Comparison of ENCODE assay signal across 29 mouse cellular contexts in genomic region chr6:100620411-100620810, GRCm38 (mm10). TPM values are rescaled to one million over a fixed set of nuclear protein-coding genes. Genes with fewer than 3 reads are reported as not detected.
A peak's percentile ranks its signal among the peaks of the same experiment; 100 is the strongest.
DNase-seq lines count a peak whose midpoint lies in the region; ATAC-seq and TF ChIP-seq lines count a peak whose summit lies in the region.
"Had no signal": no experiment of that assay in that cellular context is flagged by ENCODE, and none has a peak within 500 bp of the region (broad histone marks: within the 10 kb centered on the region; RNA-seq: fewer than 3 reads in every experiment).

No protein-coding gene starts in this region.

- DNase-seq in intestine, embryonic 14.5 days (ENCODE audit: low spot score): peak; percentile 37
- DNase-seq in midbrain, embryonic 11.5 days (ENCODE audit: low spot score, missing footprints): peak; percentile 41
- DNase-seq in midbrain, embryonic 14.5 days: no peak
- peak; percentile 62 for DNase-seq in NIH3T3 (ENCODE audit: low read depth)
- no peak for DNase-seq in spleen, postnatal 14 days (ENCODE audit: low spot score in 2 of 2)
- DNase-seq: adrenal gland, adult 2 months; adrenal gland, postnatal 14 days; B cell, adult 2 months; cerebellum, adult 11 months; cerebellum, adult 2 months; cerebellum, adult 9-11 months; cerebellum, postnatal 25 days; gastrocnemius, adult 2 months; gastrocnemius, postnatal 14 days; heart, adult 18-20 months; heart, postnatal 10 days; heart, postnatal 36 days had no signal

- no peaks in the 10 kb centered on the region for H3K9me3 ChIP-seq in intestine, embryonic 14.5 days (ENCODE audit: control insufficient read depth, low read length)
- no peaks in the 10 kb centered on the region for H3K9me3 ChIP-seq in intestine, postnatal 0 days (ENCODE audit: control insufficient read depth)
- H3K9me3 ChIP-seq in midbrain, embryonic 11.5 days (ENCODE audit: control insufficient read depth, low read length): no peaks in the 10 kb centered on the region
- no peaks in the 10 kb centered on the region for H3K9me3 ChIP-seq in midbrain, embryonic 14.5 days (ENCODE audit: control insufficient read depth, low read length)
- H3K9me3 ChIP-seq: embryonic facial prominence, embryonic 13.5 days; forebrain, embryonic 10.5 days; forebrain, embryonic 13.5 days; G1E; heart, embryonic 12.5 days; heart, embryonic 15.5 days; hindbrain, embryonic 10.5 days; hindbrain, embryonic 13.5 days had no signal

- H3K4me3 ChIP-seq in intestine, embryonic 14.5 days (ENCODE audit: low read depth, low read length): no peak overlapping the region
- H3K4me3 ChIP-seq in intestine, postnatal 0 days (ENCODE audit: low read depth, low read length): no peak overlapping the region
- no peak overlapping the region for H3K4me3 ChIP-seq in midbrain, embryonic 11.5 days (ENCODE audit: low read depth, low read length)
- H3K4me3 ChIP-seq in midbrain, embryonic 14.5 days (replicated peaks; ENCODE audit: low read depth, low read length): no peak overlapping the region
- H3K4me3 ChIP-seq: embryonic facial prominence, embryonic 13.5 days; forebrain, embryonic 10.5 days; forebrain, embryonic 13.5 days; gastrocnemius, adult 2 months; heart, embryonic 12.5 days; heart, embryonic 15.5 days; hindbrain, embryonic 10.5 days; hindbrain, embryonic 13.5 days had no signal

- H3K36me3 ChIP-seq in intestine, embryonic 14.5 days (ENCODE audit: control insufficient read depth, insufficient read depth, low read length): peaks cover 5% of the 10 kb centered on the region; the same call in 1 of the 2 replicates
- no peaks in the 10 kb centered on the region for H3K36me3 ChIP-seq in intestine, postnatal 0 days (ENCODE audit: control insufficient read depth, insufficient read depth)
- H3K36me3 ChIP-seq in midbrain, embryonic 11.5 days (ENCODE audit: control insufficient read depth, insufficient read depth, low read length): no peaks in the 10 kb centered on the region
- H3K36me3 ChIP-seq in midbrain, embryonic 14.5 days (ENCODE audit: control insufficient read depth, insufficient read depth, low read length): no peaks in the 10 kb centered on the region
- H3K36me3 ChIP-seq: heart, embryonic 12.5 days; heart, embryonic 15.5 days; hindbrain, embryonic 13.5 days had no signal

- H3K4me2 ChIP-seq in intestine, embryonic 14.5 days (ENCODE audit: low read length): no peak overlapping the region
- no peak overlapping the region for H3K4me2 ChIP-seq in intestine, postnatal 0 days (replicated peaks; ENCODE audit: low read depth)
- H3K4me2 ChIP-seq in midbrain, embryonic 11.5 days: no peak overlapping the region
- H3K4me2 ChIP-seq in midbrain, embryonic 14.5 days (ENCODE audit: low read length): no peak overlapping the region
- H3K4me2 ChIP-seq: embryonic facial prominence, embryonic 13.5 days; forebrain, embryonic 13.5 days; heart, embryonic 12.5 days; heart, embryonic 15.5 days; hindbrain, embryonic 13.5 days had no signal

- TF ChIP-seq CTCF in intestine, postnatal 0 days (IDR thresholded peaks at IDR 0.05; ENCODE audit: low read depth): no peak

- H3K9ac ChIP-seq in intestine, embryonic 14.5 days (ENCODE audit: low read length): no peak overlapping the region
- no peak overlapping the region for H3K9ac ChIP-seq in intestine, postnatal 0 days (ENCODE audit: low read depth, low read length)
- H3K9ac ChIP-seq in midbrain, embryonic 11.5 days (ENCODE audit: low read length): no peak overlapping the region
- H3K9ac ChIP-seq in midbrain, embryonic 14.5 days (replicated peaks; ENCODE audit: low read length): no peak overlapping the region
- H3K9ac ChIP-seq: embryonic facial prominence, embryonic 13.5 days; forebrain, embryonic 13.5 days; heart, embryonic 12.5 days; heart, embryonic 15.5 days; hindbrain, embryonic 13.5 days had no signal

- no peak overlapping the region for H3K27ac ChIP-seq in intestine, embryonic 14.5 days (ENCODE audit: low read depth)
- no peak overlapping the region for H3K27ac ChIP-seq in intestine, postnatal 0 days (ENCODE audit: low read depth, low read length)
- H3K27ac ChIP-seq in midbrain, embryonic 11.5 days (ENCODE audit: low read depth, low read length): no peak overlapping the region
- no peak overlapping the region for H3K27ac ChIP-seq in midbrain, embryonic 14.5 days (replicated peaks; ENCODE audit: low read depth, low read length)
- H3K27ac ChIP-seq: embryonic facial prominence, embryonic 13.5 days; forebrain, embryonic 10.5 days; forebrain, embryonic 13.5 days; gastrocnemius, adult 2 months; heart, embryonic 15.5 days; hindbrain, embryonic 10.5 days; hindbrain, embryonic 13.5 days had no signal

- 88% methylated on average over 3 of the region's 3 CpGs for WGBS in intestine, embryonic 14.5 days
- 79% methylated on average over 3 of the region's 3 CpGs for WGBS in intestine, postnatal 0 days
- 76% methylated on average over 3 of the region's 3 CpGs for WGBS in midbrain, embryonic 11.5 days
- WGBS in midbrain, embryonic 14.5 days: 87% methylated on average over 3 of the region's 3 CpGs

- H3K27me3 ChIP-seq in intestine, embryonic 14.5 days (replicated peaks; ENCODE audit: control insufficient read depth, insufficient read depth, low read length): no peaks in the 10 kb centered on the region
- H3K27me3 ChIP-seq in intestine, postnatal 0 days (replicated peaks; ENCODE audit: control insufficient read depth, insufficient read depth, low read length): no peaks in the 10 kb centered on the region
- H3K27me3 ChIP-seq in midbrain, embryonic 11.5 days (ENCODE audit: control insufficient read depth, insufficient read depth, low read length): no peaks in the 10 kb centered on the region
- no peaks in the 10 kb centered on the region for H3K27me3 ChIP-seq in midbrain, embryonic 14.5 days (ENCODE audit: control insufficient read depth, insufficient read depth, low read length)
- H3K27me3 ChIP-seq: CH12.LX; embryonic facial prominence, embryonic 13.5 days; forebrain, embryonic 13.5 days; heart, embryonic 12.5 days; heart, embryonic 15.5 days; hindbrain, embryonic 13.5 days had no signal

- no peaks in the 10 kb centered on the region for H3K4me1 ChIP-seq in intestine, embryonic 14.5 days (replicated peaks; ENCODE audit: control insufficient read depth, insufficient read depth, low read length)
- no peaks in the 10 kb centered on the region for H3K4me1 ChIP-seq in intestine, postnatal 0 days (replicated peaks; ENCODE audit: control insufficient read depth, insufficient read depth, low read length)
- no peaks in the 10 kb centered on the region for H3K4me1 ChIP-seq in midbrain, embryonic 11.5 days (ENCODE audit: control insufficient read depth, insufficient read depth, low read length)
- no peaks in the 10 kb centered on the region for H3K4me1 ChIP-seq in midbrain, embryonic 14.5 days (ENCODE audit: control insufficient read depth, insufficient read depth, low read length)
- H3K4me1 ChIP-seq: forebrain, embryonic 10.5 days; forebrain, embryonic 13.5 days; hindbrain, embryonic 10.5 days; hindbrain, embryonic 13.5 days had no signal

- no peak for ATAC-seq in intestine, embryonic 14.5 days (replicated peaks; ENCODE audit: low FRiP score, low TSS enrichment, low read depth)
- no peak for ATAC-seq in intestine, postnatal 0 days
- no peak for ATAC-seq in midbrain, embryonic 11.5 days (ENCODE audit: low FRiP score)
- no peak for ATAC-seq in midbrain, embryonic 14.5 days (ENCODE audit: low FRiP score, low TSS enrichment)
- ATAC-seq: forebrain, embryonic 13.5 days; forebrain, embryonic 16.5 days; hindbrain, embryonic 16.5 days had no signal

RNA-seq across cellular contexts. Expression of gene Shq1, which starts 50.5 kb away (rescaled TPM):
- polyA plus RNA-seq in intestine, embryonic 14.5 days (2014; fragmentation: Nextera tagmentation; extraction: Ambion mirVana): 16.6 and 18.6 TPM in 2 replicates
- polyA plus RNA-seq in intestine, postnatal 0 days (2015; fragmentation: Nextera tagmentation; extraction: Ambion mirVana): 4.8 and 5.8 TPM in 2 replicates
- 18.0 and 18.9 TPM in 2 replicates for polyA plus RNA-seq in midbrain, embryonic 11.5 days (2014; fragmentation: Nextera tagmentation; extraction: Ambion mirVana)
- polyA plus RNA-seq in midbrain, embryonic 14.5 days (2014; fragmentation: Nextera tagmentation; extraction: Ambion mirVana): 8.5 and 9.6 TPM in 2 replicates

Comparison
In these comparisons a context has a peak if more than half of its experiments do, and no peak if none do; other contexts are left out.
1. DNase-seq: peak in intestine, embryonic 14.5 days (single experiment), midbrain, embryonic 11.5 days (single experiment) and NIH3T3 (single experiment); none in midbrain, embryonic 14.5 days (single experiment) and spleen, postnatal 14 days (0 of 2).